Mouse (Mus musculus) small intestine, adult 2 months (tissue): ENCODE data around the gene Tead3.

ENCODE experiments used
- CTCF ChIP-seq: fragments of 200-500 bp; IDR thresholded peaks from 2 replicates; pipeline ENCODE4 v1.5.1; 2012; ENCODE audit warnings: low read depth, mild to moderate bottlenecking, control low read depth, inconsistent platforms, low read length, moderate library complexity, mixed read lengths; ENCODE audit not compliant: insufficient replicate concordance, insufficient read length; ENCODE audit errors: extremely low read depth
- POLR2A ChIP-seq: fragments of 200-500 bp; IDR thresholded peaks from 2 replicates; pipeline ENCODE4 v1.6.1; 2012; ENCODE audit warnings: low read depth, mild to moderate bottlenecking, control low read depth, inconsistent platforms, low read length, moderate library complexity

DNA sequence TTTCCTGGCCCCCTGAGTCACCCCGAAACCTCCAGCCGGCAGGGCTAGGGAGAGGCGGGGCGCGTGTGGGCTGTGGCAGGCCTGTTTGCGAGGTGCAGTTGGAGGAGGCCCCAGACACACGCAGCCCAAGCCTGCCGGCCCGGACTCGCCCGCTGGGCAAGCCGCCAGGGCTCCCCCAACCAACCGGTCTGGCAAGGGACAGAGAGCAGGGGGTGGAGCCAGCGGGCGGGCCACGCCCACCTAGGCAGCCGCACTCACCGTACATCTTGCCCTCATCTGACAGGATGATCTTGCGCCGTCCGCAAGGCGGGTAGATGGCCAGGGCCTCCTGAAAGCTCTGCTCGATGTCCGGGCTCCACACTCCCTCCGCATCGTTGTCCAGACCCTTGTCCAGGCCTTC, 9.5 kb downstream of the Tead3 start:
- TF ChIP-seq CTCF (no peak), POLR2A (peak; percentile 10; the same call in 1 of the 2 replicates)
